Mouse (Mus musculus) heart, postnatal 10 days (tissue): ENCODE data around the gene Ptger4. TPM values are rescaled to one million over a fixed set of nuclear protein-coding genes. Genes with fewer than 3 reads are reported as not detected.
"Not testable (repeated sequence)": the region's sequence is repeated elsewhere in the genome, so short reads cannot be mapped to it uniquely, and the experiment has no call there.

Experiments
- DNase-seq, 2 experiments: peaks; one replicate each; pipeline ENCODE4 v3.0.0; 2021
- intact Hi-C: fragments of 180-260 bp; cut with DNase I; formaldehyde crosslinking; loops from one replicate; pipeline ENCODE4 v1.15.1; 2025
- total RNA-seq, 2 experiments: library from RNA; stranded (reverse); gene quantifications; 2 replicates each; pipeline ENCODE4 v1.2.3; 2021

The Ptger4 gene
- total RNA-seq, 2 experiments from 2014 or later: 4.5 to 4.6 TPM

DNA sequence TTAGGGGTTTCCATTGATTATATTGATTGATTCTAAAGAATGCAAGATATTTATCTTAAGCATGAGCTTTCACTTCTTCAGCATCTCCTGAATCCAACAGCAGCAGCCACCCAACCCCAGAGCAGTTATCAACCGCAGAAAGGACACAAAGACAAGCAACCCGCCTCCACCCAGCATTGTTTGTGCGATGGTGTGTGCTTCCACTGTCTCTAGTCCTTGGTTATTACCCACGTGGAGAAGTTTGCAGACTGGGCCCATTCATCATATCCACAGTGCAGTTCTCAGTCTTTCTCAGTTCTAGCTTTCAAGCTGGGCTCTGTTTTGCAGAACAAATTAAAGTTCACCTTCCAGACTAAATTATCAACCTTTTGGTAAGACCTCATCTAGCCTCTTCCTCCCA, 4.6 kb downstream of the Ptger4 start:
- DNase-seq: peak in 1 of 2 experiments; percentile 15
- intact Hi-C loops: no loop called here

DNA sequence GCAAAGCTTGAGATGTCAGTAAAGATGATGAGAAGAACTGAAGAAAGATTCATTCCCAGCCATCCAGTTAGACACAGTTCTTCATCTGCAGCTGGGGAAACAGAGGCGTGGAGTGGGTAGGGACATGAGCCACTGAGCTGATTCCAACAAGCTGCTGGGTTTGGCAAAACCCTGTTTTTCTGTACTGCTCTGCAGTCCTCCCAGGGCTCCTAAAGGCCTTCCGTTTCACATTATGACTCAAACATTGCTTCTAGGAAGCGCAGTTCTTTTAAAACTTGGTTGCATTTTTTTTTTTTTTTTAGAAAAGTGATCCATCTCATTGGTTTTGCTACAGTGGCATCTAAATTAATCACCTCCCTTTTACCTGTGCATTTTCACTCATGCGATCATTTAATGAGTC, 5.4 kb downstream of the Ptger4 start:
- intact Hi-C loops: no loop called here
- peak; percentile 59 to 65 for DNase-seq

DNA sequence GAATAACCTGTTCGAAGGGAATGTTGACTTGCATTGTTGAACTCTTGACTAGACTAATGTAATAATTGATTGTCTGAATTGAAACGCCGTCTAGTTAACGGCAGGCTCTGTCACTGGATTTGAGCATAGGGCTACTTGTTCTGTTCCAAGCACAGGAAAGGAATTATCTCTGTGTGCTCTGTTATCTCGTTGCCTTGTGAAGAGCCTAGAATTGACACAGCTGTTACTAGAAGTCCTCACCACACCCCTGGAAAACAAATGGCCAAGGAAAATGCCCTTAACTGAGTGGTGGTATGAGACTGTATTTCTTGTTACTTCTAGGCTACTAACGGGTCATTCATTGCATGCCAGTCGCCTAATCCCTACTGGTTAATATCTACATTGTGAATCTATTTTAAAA, 5.9 kb downstream of the Ptger4 start:
- intact Hi-C loops: no loop called here

DNA sequence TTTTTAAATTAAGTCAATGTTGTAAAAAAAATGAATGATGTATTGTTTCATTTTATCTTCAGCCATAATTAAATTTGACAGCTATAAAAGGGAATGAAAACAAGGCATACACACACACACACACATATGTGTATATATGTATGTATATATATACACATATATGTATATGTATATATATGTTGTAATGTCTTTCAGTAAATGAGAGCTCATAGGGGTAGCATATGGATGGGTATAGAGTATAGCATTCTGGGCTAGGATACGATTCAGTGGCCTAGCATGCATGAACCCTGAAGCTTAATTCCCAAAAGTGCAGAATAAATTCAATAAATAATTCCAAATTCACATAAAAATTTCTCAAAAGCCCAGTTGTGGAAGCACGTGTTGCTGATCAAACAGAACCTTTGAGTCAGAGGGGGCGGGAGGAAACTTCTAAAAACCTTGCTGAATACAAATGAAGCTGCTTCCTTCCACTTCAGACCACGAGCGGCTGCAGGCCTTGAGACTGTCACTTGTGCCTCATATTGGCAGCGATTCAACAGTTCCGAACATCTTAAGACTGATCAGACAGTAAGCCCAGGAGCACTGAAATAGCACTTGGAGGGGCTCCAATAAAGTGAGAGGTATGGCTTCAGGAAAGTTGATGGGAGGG, 6.9 kb downstream of the Ptger4 start:
- intact Hi-C loops: loop anchor here (2.0 kb wide), 2 partner anchors 42 to 972 kb away; no protein-coding TSS in a partner anchor
- DNase-seq: peak; percentile 36 to 38

More for the DNA sequence above, 5.9 kb downstream of the Ptger4 start:
- DNase-seq: peak in 1 of 2 experiments; percentile 8

DNA sequence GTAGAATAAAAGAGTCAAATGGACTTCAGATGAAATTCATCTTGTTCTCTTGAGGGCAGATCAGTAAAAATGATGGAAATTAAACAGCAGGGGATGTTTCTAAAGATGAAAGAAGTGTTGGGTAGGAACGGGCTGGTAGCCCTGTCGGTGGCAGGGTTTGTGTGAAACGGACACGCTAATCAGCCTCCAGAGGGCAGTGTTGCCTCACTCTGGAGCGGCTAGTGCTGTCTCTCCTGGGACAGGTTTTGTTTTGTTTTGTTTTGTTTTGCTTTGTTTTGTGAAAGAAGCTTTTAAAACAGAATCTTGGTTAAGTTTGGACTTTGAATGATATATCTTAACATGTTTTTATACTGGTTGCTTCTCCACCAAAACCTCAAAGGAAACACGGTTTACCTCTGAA, 7.4 kb downstream of the Ptger4 start:
- intact Hi-C loops: loop anchor here (1.0 to 2.0 kb wide), 4 partner anchors 42 to 972 kb away; no protein-coding TSS in a partner anchor

DNA sequence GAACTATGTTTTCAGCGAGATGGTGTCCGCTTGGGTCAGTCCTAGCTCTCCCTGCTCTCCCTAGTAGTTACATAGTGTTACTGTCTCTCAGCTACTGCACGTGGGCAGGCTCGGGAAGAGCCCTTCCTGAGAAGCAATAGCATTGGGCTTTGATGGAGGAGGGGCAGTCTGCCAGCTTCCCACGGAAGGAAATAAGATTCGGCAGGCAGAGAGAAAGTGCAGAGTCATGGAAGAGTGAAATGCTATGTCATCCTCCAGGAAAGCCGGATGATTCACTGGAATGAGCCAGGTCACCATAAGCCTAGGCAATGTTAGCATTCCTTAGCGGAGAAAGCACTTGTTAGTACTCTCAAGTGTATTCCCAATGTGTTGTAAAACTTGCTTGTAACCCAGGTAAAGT, 8.5 kb downstream of the Ptger4 start:
- peak; percentile 41 to 63 for DNase-seq
- intact Hi-C loops: no loop called here

More for the DNA sequence above, 7.4 kb downstream of the Ptger4 start:
- DNase-seq: peak; percentile 83 to 91

GRCm38 (mm10) chr15:5234659-5235058, 9.3 kb downstream of the Ptger4 start:
- intact Hi-C loops: no loop called here
- DNase-seq: no peak

GRCm38 (mm10) chr15:5230746-5231145, 13.2 kb downstream of the Ptger4 start:
- intact Hi-C loops, DNase-seq: not testable (repeated sequence)

GRCm38 (mm10) chr15:5220491-5220890, 23.5 kb downstream of the Ptger4 start:
- intact Hi-C loops: no loop called here

DNA sequence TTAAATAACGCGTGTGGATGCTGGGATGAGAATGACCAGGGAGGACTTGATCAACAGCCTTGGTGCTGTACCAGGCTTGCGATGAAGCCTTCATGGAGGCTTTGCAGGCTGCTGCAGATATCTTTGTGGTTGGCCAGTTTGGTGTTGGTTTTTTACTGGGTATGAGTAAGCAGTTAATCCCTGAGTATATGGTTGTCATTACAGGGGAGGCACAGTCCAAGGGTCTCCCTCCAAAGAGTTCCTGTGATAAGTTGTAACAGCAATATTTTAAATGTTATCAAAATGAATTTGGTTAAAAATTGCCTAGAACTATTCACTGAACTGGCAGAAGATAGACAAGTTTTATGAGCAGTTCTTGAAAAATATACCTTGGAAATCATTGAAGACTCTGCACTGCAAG, 34.9 kb downstream of the Ptger4 start:
- intact Hi-C loops: no loop called here
- DNase-seq: no peak

More at GRCm38 (mm10) chr15:5220491-5220890, 23.5 kb downstream of the Ptger4 start:
- DNase-seq: no peak

- intact Hi-C loops: no loop called here
- DNase-seq: no peak
Observed at GRCm38 (mm10) chr15:5205222-5205621, 38.8 kb downstream of the Ptger4 start.

DNA sequence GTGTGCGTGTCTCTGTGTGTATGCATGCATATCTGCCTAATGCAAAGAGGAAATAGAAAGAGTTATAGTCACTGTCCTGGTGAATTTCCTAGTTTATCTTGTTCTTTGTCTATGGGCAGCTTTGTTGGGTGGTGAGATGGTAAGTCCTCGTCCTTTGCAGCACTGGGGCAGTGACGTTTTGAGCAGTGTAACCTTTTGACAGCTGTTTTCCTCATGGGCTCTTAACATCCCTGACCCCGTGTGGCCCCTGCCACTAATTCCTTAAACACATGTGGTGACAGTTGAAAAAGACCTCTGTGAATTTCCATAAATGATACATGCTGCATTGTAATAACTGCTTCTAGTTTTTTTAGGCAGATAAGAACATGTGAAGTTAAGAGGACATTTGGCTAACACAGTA, 47.3 kb downstream of the Ptger4 start:
- intact Hi-C loops: no loop called here
- peak in 1 of 2 experiments; percentile 23 for DNase-seq

DNA sequence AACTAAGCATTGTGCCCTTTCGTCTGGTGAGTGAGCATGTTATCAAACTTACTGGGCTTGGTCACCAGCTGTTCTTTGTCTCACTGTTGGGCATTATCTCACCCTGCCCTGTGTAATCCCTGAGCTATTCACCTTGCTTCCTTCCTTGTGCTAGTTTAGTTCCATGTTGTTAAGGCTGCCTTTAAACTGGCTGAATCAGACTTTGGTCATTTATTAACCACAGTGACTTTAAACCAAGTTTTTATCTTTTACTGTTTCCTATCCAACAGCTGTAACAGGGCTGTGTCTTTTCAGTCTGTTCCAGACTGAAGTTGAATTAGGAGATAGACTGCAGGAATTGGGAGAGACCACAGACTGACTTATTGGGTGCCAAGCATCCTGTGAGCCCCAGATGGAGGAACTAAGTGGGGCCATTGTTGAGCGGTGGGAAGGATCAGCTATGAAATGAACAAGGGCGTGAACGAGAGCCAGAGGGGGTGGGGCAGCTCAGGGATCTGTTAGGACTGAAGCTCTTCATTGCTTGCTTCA, 47.9 kb downstream of the Ptger4 start:
- peak; percentile 62 to 65 for DNase-seq
- intact Hi-C loops: loop anchor here (2.0 kb wide), 2 partner anchors 41 to 885 kb away; no protein-coding TSS in a partner anchor

- no peak for DNase-seq
- intact Hi-C loops: loop anchor here (2.0 to 5.0 kb wide), 3 partner anchors 42 to 1012 kb away; no protein-coding TSS in a partner anchor
Observed at GRCm38 (mm10) chr15:5194931-5195330, 49.1 kb downstream of the Ptger4 start.

GRCm38 (mm10) chr15:5194446-5194845, 49.5 kb downstream of the Ptger4 start:
- DNase-seq: no peak
- intact Hi-C loops: loop anchor here (2.0 to 5.0 kb wide), 3 partner anchors 42 to 1013 kb away; no protein-coding TSS in a partner anchor

DNA sequence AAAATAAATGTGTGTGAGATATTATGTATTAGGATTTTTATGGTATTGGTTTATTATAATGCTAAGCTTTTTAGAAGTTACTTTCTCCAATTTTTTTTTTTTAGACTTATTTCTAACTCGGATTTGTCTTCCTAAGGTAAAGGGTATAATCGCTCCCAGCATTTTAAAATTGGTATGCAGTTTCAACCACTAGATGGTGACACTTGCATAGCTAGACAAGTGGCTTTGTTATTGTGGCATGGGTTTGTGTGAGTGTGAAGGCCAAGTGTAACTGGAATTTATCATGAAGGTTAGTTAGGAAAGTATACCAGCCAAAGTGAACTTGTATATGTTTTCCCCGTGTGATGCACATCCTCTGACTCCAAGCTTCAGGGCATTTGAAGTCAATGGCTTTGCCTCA, 50.2 kb downstream of the Ptger4 start:
- intact Hi-C loops: loop anchor here (2.0 to 5.0 kb wide), 3 partner anchors 43 to 1013 kb away; no protein-coding TSS in a partner anchor
- DNase-seq: peak; percentile 35 to 48

- intact Hi-C loops: loop anchor here (5.0 kb wide), 1 partner anchor 1018 kb away; no protein-coding TSS in a partner anchor
- peak; percentile 34 to 36 for DNase-seq
Observed at GRCm38 (mm10) chr15:5189504-5190093, 54.4 kb downstream of the Ptger4 start.

DNA sequence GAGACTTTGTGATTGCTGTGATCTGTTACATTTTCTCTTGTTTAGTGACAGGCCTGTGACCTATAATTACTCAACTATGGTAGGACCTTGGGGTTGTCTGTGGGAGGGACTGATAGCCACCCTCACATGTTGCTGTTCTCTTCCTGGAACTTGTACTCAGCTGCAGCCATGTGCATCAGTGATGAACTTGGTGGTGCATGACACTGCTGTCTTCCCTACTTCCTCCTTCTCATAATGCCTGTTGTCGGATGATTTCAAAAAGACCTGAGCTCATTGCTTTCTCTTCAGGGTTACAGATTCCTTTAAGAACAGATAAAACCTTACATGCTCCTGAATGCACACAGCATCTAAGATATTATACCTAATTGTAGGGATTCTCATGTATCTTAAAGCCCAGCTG, 56.0 kb downstream of the Ptger4 start:
- intact Hi-C loops: no loop called here

GRCm38 (mm10) chr15:5187116-5187515, 56.9 kb downstream of the Ptger4 start:
- intact Hi-C loops: no loop called here
- DNase-seq: no peak

More for the DNA sequence above, 56.0 kb downstream of the Ptger4 start:
- no peak for DNase-seq

DNA sequence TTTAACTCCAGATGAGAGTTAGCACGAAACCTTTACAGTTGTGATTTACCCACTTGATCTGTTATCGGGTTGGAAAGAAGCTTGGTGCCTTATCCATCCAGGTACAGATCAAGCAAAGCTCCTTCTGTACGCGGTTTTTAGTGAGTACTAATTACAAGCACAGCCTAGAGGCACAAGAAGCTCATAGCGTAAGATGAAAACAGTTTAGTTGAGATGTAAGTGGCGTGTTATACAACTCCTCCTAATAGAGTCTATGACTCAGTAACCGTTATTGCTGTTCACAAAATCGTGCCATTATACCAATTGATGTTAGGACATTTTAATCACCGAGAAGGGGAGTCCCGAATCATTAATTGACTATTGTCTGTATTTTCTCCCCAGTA, 57.7 kb downstream of the Ptger4 start:
- intact Hi-C loops: no loop called here
- no peak for DNase-seq
